Mouse (Mus musculus) hindbrain, embryonic 12.5 days (tissue): Measurements from ENCODE around the gene Lfng. TPM values are rescaled to one million over a fixed set of nuclear protein-coding genes. Genes with fewer than 3 reads are reported as not detected.

Source experiments
- ATAC-seq: fragments of 200-750 bp; cut with Nextera tagmentation; 2 replicates; pipeline ENCODE4 v1.8.0; 2017; ENCODE audit warnings: moderate TSS enrichment; ENCODE audit not compliant: low FRiP score
- H3K27ac ChIP-seq: fragments of 300-500 bp; sonication (generic); 2 replicates; pipeline ENCODE4 v1.5.1; 2016; ENCODE audit warnings: mild to moderate bottlenecking
- H3K27me3 ChIP-seq: fragments of 300-500 bp; sonication (generic); 2 replicates; pipeline ENCODE4 v1.6.1; 2016; ENCODE audit warnings: mild to moderate bottlenecking
- H3K36me3 ChIP-seq: fragments of 300-500 bp; sonication (generic); 2 replicates; pipeline ENCODE4 v1.6.1; 2016; ENCODE audit warnings: mild to moderate bottlenecking
- H3K4me1 ChIP-seq: fragments of 300-500 bp; sonication (generic); 2 replicates; pipeline ENCODE4 v1.6.1; 2016
- H3K4me2 ChIP-seq: fragments of 300-500 bp; sonication (generic); replicated peaks from 2 replicates; pipeline ENCODE4 v1.6.1; 2016; ENCODE audit warnings: mild to moderate bottlenecking
- H3K4me3 ChIP-seq: fragments of 300-500 bp; sonication (generic); 2 replicates; pipeline ENCODE4 v1.5.1; 2016; ENCODE audit warnings: mild to moderate bottlenecking
- H3K9ac ChIP-seq: fragments of 300-500 bp; sonication (generic); 2 replicates; pipeline ENCODE4 v1.6.1; 2016; ENCODE audit warnings: mild to moderate bottlenecking, moderate library complexity
- H3K9me3 ChIP-seq: fragments of 300-500 bp; sonication (generic); replicated peaks from 2 replicates; pipeline ENCODE4 v1.6.1; 2016; ENCODE audit warnings: mild to moderate bottlenecking
- WGBS: fragments of 180-500 bp; shearing (Covaris S2); methylation state at CpG from one replicate; pipeline ENCODE4 v1.1.7; 2016; 5-methylcytosine and 5-hydroxymethylcytosine counted together
- polyA plus RNA-seq: library from polyadenylated mRNA; unstranded; fragments of >200 nt; fragmentation: Nextera tagmentation; extraction: Ambion mirVana; gene quantifications from 2 replicates; pipeline ENCODE4 v1.2.1, GENCODE M21; 2016

The Lfng gene
- polyA plus RNA-seq, result 23.8 and 27.6 TPM in 2 replicates

DNA sequence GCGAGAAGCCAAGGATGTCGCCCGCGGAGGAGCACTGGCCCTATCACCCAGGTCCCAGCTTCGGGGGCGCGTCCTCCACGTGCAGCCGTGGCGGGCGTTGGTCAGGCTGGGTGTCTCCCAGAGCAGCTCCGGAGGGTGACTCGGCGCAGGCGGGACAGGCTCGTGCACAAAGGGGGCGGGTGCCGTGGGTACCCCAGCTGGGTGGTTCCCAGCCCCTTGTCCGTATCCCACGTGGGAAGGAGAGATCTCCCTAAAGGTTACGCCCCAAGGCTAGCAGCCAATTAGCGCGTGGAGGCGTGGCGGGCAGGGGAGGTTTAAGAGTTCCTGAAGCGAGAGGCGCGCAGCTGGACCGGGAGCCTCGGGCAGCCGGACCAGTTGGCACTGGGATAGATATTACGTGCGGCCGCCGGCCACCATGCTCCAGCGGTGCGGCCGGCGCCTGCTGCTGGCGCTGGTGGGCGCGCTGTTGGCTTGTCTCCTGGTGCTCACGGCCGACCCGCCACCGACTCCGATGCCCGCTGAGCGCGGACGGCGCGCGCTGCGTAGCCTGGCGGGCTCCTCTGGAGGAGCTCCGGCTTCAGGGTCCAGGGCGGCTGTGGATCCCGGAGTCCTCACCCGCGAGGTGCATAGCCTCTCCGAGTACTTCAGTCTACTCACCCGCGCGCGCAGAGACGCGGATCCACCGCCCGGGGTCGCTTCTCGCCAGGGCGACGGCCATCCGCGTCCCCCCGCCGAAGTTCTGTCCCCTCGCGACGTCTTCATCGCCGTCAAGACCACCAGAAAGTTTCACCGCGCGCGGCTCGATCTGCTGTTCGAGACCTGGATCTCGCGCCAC lies at the start of gene Lfng:
Gene Lfng, plus strand, starts transcription at position 320 of the 835 bp plus-strand sequence.
- H3K4me1 ChIP-seq, result peaks cover 73% of the 10 kb centered on the region
- under 1% methylated on average over 90 of the region's 91 CpGs for WGBS

DNA sequence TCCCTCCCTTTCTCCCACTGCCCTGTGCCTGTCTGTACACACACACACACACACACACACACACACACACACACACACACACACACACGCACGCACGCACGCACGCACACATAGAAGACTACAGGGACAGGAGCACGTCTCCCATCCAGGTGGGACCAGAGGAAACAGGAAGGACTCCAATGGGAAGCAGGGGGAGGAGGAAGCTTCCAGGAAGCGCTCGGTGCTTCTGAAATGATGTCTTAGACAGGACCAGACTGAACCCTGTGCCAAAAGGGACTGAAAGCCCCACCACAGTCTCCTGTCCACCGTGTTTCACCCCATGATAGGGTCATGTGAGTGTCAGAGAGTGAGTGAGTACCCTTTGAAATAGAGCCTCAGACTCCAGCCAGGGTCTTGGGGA lies 44.5 kb upstream of the Lfng start:
- H3K27ac ChIP-seq, result no peak overlapping the region
- H3K36me3 ChIP-seq, result no peaks in the 10 kb centered on the region
- ATAC-seq, result no peak
- H3K9me3 ChIP-seq, result no peaks in the 10 kb centered on the region
- H3K4me1 ChIP-seq, result peaks cover 18% of the 10 kb centered on the region
- H3K27me3 ChIP-seq, result 0 out of 2 replicates have a peak, but pooled peaks cover 2% of the 10 kb centered on the region
- no peak overlapping the region for H3K4me2 ChIP-seq
- no peak overlapping the region for H3K9ac ChIP-seq
- H3K4me3 ChIP-seq, result no peak overlapping the region
- WGBS, result 78% methylated on average over 9 of the region's 9 CpGs

More for the DNA sequence above, at the start of gene Lfng:
- Histone ChIP-seq H3K4me3 (peak within 1 kb of the TSS; percentile 64), H3K27me3 (peaks cover 37% of the 10 kb centered on the region), H3K9ac (peak within 1 kb of the TSS; percentile 85), H3K27ac (peak within 1 kb of the TSS; percentile 96), H3K4me2 (peak within 1 kb of the TSS; percentile 74), H3K9me3 (no peaks in the 10 kb centered on the region), H3K36me3 (no peaks in the 10 kb centered on the region)
- ATAC-seq, result peak; percentile 57

DNA sequence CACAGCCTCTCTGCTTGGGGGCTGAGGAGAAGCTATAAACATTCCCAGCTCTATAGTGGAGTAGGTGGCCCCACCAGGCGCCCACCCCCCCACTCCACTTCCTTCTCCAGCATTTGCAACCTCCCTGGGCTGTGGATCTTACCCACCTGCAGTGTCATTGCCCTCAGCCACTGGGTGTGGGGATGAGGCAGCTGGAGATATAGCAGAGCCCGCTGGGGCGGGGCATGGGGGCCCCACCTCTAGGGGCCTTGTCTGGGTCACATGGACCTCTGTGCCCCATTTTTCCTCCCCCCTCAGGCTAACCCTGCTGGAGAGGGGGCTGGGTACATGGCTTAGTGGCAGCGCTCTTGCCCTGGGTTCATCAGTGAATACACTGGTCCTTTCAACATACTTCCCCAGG lies 42.2 kb upstream of the Lfng start, which contains the start of gene Grifin:
Gene Grifin, minus strand, starts transcription at position 176 of the 400 bp plus-strand sequence.
- no peaks in the 10 kb centered on the region for H3K9me3 ChIP-seq
- 79% methylated on average over 4 of the region's 4 CpGs for WGBS
- H3K4me1 ChIP-seq, result peaks cover 22% of the 10 kb centered on the region
- ATAC-seq, result no peak
- no peak within 1 kb of the TSS for H3K4me3 ChIP-seq
- H3K27ac ChIP-seq, result no peak within 1 kb of the TSS
- no peak within 1 kb of the TSS for H3K4me2 ChIP-seq
- no peaks in the 10 kb centered on the region for H3K36me3 ChIP-seq
- H3K9ac ChIP-seq, result no peak within 1 kb of the TSS; the same call in 1 of the 2 replicates
- 0 out of 2 replicates have a peak, but pooled peaks cover 2% of the 10 kb centered on the region for H3K27me3 ChIP-seq

DNA sequence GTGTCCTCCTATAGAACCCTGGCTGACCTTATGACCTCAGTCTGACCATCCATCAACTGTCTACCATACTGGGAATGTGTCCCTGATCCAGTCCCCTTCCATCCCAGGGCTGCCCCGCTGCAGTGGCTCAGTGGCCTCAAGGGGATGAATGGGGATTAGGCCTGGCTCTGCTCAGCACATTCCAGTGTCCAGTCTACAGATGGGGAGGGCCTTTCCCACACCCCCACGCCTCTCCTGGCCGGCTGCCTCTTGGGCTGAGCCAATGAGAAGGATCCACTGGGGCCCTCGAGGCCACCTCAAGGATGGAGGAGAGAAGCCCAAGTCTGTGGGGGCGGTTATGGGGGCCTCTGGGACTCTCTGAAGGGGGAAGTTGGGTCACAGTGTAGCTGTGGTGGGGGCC lies 41.7 kb upstream of the Lfng start:
- 0 out of 2 replicates have a peak, but pooled peaks cover 2% of the 10 kb centered on the region for H3K27me3 ChIP-seq
- ATAC-seq, result no peak
- 57% methylated on average over 5 of the region's 5 CpGs for WGBS
- peaks cover 22% of the 10 kb centered on the region for H3K4me1 ChIP-seq
- no peak overlapping the region for H3K4me2 ChIP-seq
- no peaks in the 10 kb centered on the region for H3K9me3 ChIP-seq
- H3K36me3 ChIP-seq, result no peaks in the 10 kb centered on the region
- H3K9ac ChIP-seq, result no peak overlapping the region
- H3K27ac ChIP-seq, result no peak overlapping the region
- no peak overlapping the region for H3K4me3 ChIP-seq

DNA sequence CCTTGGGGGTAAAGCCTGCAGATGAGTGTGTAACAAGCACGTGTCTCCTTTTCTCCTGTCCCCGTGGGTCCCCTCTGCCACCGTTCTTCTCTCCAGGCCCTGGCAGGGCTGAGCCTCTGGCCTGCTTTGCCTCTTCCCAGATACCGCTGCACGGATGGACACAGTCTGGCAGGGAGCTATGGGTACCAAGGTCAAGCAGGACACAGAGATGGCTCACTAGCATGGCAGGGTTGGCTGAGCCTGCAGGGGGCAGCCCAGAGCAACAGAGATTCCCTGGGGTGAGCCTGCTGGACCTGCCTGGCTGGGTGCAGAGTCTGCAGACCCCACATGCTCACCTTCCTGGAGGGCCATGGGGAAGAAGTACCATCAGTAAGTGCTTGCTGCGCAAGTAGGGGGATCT lies 41.3 kb upstream of the Lfng start:
- 63% methylated on average over 6 of the region's 6 CpGs for WGBS
- Histone ChIP-seq H3K9ac (no peak overlapping the region), H3K9me3 (no peaks in the 10 kb centered on the region)

DNA sequence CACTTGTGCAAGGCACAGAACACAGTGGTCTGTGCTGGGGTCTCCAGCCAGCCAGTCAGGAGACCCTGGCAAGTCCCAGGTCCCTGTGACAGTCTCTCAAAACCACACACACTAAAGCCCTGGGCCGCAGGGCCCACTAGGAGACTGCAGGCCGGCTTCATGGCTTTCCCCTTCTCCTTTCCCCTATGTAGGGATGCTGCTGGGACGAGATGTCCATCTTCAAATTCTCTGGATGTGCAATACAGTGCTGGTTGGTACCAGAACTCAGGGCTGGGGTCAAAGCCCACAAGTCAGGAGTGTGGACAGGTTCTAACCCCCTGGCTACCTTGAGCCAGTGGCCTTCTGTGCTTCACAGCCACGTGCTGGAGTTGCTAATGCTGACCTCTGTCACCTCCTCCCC lies 40.8 kb upstream of the Lfng start:
- 48% methylated on average over 4 of the region's 4 CpGs for WGBS
- H3K4me2 ChIP-seq, result no peak overlapping the region
- no peaks in the 10 kb centered on the region for H3K9me3 ChIP-seq
- H3K36me3 ChIP-seq, result no peaks in the 10 kb centered on the region
- no peak for ATAC-seq
- no peak overlapping the region for H3K27ac ChIP-seq
- H3K9ac ChIP-seq, result no peak overlapping the region
- H3K4me1 ChIP-seq, result peaks cover 22% of the 10 kb centered on the region
- H3K4me3 ChIP-seq, result no peak overlapping the region
- 0 out of 2 replicates have a peak, but pooled peaks cover 2% of the 10 kb centered on the region for H3K27me3 ChIP-seq

More for the DNA sequence above, 41.3 kb upstream of the Lfng start:
- 0 out of 2 replicates have a peak, but pooled peaks cover 2% of the 10 kb centered on the region for H3K27me3 ChIP-seq
- no peak for ATAC-seq
- H3K27ac ChIP-seq, result no peak overlapping the region
- H3K4me3 ChIP-seq, result no peak overlapping the region
- H3K4me2 ChIP-seq, result no peak overlapping the region
- peaks cover 22% of the 10 kb centered on the region for H3K4me1 ChIP-seq
- H3K36me3 ChIP-seq, result no peaks in the 10 kb centered on the region

DNA sequence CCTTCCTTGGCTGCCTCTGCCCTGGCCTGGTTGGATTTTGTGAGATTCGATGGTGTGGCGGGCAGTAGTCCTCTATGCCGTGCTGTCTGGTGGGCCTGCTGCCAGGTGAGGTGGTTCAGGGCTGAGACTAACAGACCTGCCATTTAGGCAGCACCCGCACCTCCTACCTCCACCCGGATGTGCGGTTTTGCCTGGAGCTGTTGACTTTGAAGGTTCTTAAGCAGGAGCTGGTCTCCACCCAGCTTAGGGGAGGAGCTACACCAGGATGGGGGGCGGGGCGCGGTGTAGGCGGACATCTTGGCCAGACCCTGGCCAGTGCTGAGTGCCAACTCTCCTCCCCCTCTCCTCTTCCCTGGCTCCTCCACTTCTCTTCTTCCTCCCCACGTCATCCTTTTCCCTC lies 39.8 kb upstream of the Lfng start:
- 62% methylated on average over 11 of the region's 11 CpGs for WGBS
- 0 out of 2 replicates have a peak, but pooled peaks cover 2% of the 10 kb centered on the region for H3K27me3 ChIP-seq
- no peak overlapping the region for H3K9ac ChIP-seq
- H3K4me3 ChIP-seq, result no peak overlapping the region
- no peaks in the 10 kb centered on the region for H3K9me3 ChIP-seq
- no peak overlapping the region for H3K27ac ChIP-seq
- H3K4me1 ChIP-seq, result peaks cover 26% of the 10 kb centered on the region
- ATAC-seq, result no peak
- H3K36me3 ChIP-seq, result no peaks in the 10 kb centered on the region
- H3K4me2 ChIP-seq, result no peak overlapping the region

DNA sequence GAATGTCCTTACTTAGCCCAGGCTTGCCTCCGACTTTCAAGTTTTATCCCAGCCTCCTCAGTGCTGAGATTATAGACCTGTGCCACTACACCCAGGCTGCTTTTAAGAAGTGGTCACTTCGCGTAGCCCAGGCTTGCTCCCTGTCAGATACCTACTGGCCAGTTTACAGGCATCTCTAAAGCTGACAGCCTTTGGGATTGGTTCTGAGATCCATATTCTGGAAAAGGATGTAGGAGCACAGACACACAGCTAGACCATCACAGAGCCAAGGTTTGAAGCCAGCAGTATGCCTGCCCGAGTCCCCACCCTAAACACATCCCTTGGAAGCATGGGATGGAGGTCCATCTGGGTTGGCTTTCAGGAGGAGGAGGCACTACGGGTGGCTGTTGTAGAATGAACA lies 39.4 kb upstream of the Lfng start:
- 87% methylated on average over 5 of the region's 5 CpGs for WGBS
- no peaks in the 10 kb centered on the region for H3K9me3 ChIP-seq
- H3K36me3 ChIP-seq, result no peaks in the 10 kb centered on the region
- H3K27ac ChIP-seq, result no peak overlapping the region
- no peak overlapping the region for H3K9ac ChIP-seq
- H3K4me2 ChIP-seq, result no peak overlapping the region
- peaks cover 26% of the 10 kb centered on the region for H3K4me1 ChIP-seq
- no peak overlapping the region for H3K4me3 ChIP-seq
- ATAC-seq, result no peak
- H3K27me3 ChIP-seq, result 0 out of 2 replicates have a peak, but pooled peaks cover 2% of the 10 kb centered on the region

DNA sequence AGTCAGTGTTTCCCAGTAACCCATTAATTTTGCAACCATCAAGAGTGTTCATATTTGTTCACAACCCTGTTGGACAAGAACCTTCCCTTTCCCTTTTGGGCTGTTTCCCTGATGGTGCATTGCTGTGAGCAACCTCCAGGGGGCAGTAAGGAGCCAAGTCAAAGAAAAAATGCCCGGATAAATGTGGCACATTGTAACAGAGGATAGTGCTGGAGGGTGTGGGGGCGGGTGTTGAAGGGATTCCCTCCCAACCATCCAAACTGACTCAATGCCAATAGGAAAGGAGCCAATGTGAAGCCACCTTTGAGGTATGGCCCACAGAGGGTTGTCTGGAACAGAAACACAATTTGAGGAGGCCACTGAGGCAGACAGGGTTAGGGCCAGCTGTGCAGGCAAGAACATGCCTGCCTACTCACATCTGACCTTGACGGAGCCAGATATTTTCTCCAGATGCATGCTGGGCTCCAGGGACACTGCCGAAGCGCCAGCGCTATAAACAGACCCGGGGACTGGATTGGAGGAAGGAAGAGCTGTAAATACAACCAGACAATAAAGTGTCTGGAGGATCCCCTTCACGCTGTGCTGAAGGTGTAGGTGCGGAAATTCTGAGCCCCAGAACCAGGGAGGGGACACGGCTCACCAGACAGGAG lies 38.7 kb upstream of the Lfng start:
- Histone ChIP-seq H3K9ac (no peak overlapping the region), H3K4me3 (no peak overlapping the region), H3K36me3 (no peaks in the 10 kb centered on the region), H3K4me1 (peaks cover 26% of the 10 kb centered on the region), H3K9me3 (no peaks in the 10 kb centered on the region), H3K27ac (peak overlapping the region; percentile 17; the same call in 1 of the 2 replicates), H3K4me2 (no peak overlapping the region), H3K27me3 (0 out of 2 replicates have a peak, but pooled peaks cover 2% of the 10 kb centered on the region)
- WGBS, result 52% methylated on average over 10 of the region's 10 CpGs
- ATAC-seq, result 0 out of 2 replicates have a peak, but pooled peaks have one; percentile 17

DNA sequence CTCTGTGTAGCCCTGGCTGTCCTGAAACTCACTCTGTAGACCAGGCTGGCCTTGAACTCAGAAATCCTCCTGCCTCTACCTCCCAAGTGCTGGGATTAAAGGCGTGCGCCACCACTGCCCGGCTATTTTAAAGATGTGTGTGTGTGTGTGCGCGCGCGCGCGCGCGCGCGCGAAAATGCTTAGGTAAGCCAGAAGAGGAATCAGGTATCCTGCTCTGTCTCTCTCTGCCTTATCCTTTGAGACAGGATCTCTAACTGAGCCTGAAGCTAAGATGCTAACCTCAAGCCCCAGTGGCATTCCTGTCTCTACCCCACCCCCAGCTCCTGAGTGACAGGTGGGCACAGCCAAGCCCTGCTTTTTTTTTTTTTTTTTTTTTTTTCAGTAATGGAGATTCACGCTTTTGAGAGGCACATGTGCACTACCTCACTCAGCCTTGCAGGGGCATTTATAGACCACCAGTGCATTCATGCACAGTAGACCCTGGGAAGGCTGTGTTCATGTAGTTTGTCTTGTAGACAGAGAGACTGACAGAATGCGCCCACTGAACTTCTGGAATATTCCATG lies 38.0 kb upstream of the Lfng start:
- H3K9me3 ChIP-seq, result no peaks in the 10 kb centered on the region
- H3K4me2 ChIP-seq, result no peak overlapping the region
- H3K4me3 ChIP-seq, result no peak overlapping the region
- no peak overlapping the region for H3K9ac ChIP-seq
- H3K27ac ChIP-seq, result no peak overlapping the region
- 89% methylated on average over 16 of the region's 16 CpGs for WGBS
- ATAC-seq, result no peak
- 0 out of 2 replicates have a peak, but pooled peaks cover 2% of the 10 kb centered on the region for H3K27me3 ChIP-seq
- H3K36me3 ChIP-seq, result no peaks in the 10 kb centered on the region
- peaks cover 26% of the 10 kb centered on the region for H3K4me1 ChIP-seq

DNA sequence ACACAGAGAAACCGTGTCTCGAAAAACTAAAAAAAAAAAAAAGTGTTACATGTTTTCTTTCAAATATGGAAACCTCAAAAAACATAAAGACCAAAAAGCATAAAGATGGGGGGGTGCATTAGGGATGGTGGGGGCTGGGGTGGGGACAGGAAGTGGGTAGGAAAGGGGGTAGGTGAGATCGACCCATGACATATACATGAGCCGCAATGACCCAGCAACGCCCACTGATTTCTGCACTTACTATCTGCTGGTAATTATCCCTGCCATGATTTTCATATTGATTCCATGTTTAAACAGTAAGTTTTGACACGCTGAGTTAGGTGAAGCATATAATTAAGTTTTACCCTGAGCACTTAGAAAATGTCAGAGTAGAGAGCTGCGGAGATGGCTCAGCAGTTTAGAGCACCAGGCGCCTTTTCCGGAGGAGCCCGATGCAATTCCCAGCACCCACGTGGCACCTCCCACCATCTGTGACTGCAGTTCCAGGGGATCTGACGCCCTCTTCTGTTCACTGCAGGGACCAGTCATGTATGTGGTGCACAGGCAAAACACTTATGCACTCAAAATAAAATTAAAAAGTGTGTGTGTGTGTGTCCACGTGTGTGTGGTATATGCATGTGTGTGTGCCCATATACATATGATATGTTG lies 36.8 kb upstream of the Lfng start:
- ATAC-seq, result no peak
- peaks cover 21% of the 10 kb centered on the region for H3K4me1 ChIP-seq

DNA sequence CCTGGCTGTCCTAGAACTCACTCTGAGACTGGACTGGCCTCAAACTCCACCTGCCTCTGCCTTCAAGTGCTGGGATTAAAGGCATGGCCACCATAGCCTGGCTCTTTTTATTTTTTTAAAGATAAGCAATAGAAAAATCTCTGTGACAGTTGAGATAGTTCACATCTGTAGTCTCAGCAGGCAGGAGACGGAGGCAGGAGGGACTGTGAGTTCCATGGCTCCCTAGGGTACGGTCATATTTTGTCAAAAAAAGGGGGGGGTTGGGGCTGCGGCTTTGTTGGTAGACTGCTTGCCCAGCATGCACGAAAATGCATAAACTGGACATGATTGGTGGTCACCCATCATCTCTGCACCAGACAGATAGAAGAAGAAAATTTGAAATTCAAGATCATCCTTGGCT lies 35.9 kb upstream of the Lfng start:
- Histone ChIP-seq H3K27ac (no peak overlapping the region), H3K9me3 (no peaks in the 10 kb centered on the region), H3K4me2 (no peak overlapping the region), H3K27me3 (no peaks in the 10 kb centered on the region), H3K4me1 (peaks cover 13% of the 10 kb centered on the region), H3K9ac (no peak overlapping the region), H3K4me3 (no peak overlapping the region), H3K36me3 (no peaks in the 10 kb centered on the region)
- WGBS, result 45% methylated on average over 4 of the region's 4 CpGs
- ATAC-seq, result no peak

More for the DNA sequence above, 36.8 kb upstream of the Lfng start:
- WGBS, result 93% methylated on average over 13 of the region's 13 CpGs
- no peak overlapping the region for H3K9ac ChIP-seq
- no peak overlapping the region for H3K4me2 ChIP-seq
- H3K36me3 ChIP-seq, result no peaks in the 10 kb centered on the region
- H3K27ac ChIP-seq, result no peak overlapping the region
- H3K4me3 ChIP-seq, result no peak overlapping the region
- H3K9me3 ChIP-seq, result no peaks in the 10 kb centered on the region
- H3K27me3 ChIP-seq, result no peaks in the 10 kb centered on the region
